Mouse (Mus musculus) left cerebral cortex, postnatal 36 days (tissue): Measurements from ENCODE around the gene Gm3376. TPM values are rescaled to one million over a fixed set of nuclear protein-coding genes. Genes with fewer than 3 reads are reported as not detected.
"Not testable (repeated sequence)": the region's sequence is repeated elsewhere in the genome, so short reads cannot be mapped to it uniquely, and the experiment has no call there.

Source experiments
- DNase-seq, 2 experiments: peaks; one replicate each; pipeline ENCODE4 v3.0.0; 2021 to 2022; ENCODE audit warnings: low spot score in 2 of 2, mixed read lengths in 1 of 2
- intact Hi-C: fragments of 180-260 bp; cut with DNase I; formaldehyde crosslinking; loops from one replicate; pipeline ENCODE4 v1.15.1; 2025
- total RNA-seq, 2 experiments: library from RNA; stranded (reverse); gene quantifications; 2 replicates each; pipeline ENCODE4 v1.2.3; 2021

Gene Gm3376
- not detected for total RNA-seq

DNA sequence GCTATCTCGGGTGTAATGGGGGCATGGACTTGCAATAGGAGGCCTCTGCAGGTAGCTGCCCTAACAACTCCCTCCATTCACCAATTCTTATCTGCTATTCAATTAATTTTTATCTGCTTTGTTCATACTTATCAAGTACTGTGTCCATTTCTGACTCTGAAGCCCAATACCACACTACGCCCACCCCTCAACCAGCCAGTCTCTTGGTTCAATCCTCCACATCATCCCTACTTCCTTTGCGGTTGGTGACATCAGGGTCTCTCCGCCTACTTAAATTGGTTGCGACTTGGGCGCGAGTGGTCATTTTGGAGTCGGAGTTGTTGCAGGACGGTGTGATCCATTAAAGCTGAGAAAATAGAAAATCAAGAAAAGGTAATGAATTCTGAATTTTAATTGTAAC lies at the start of gene Gm3376:
Gene Gm3376, plus strand, starts transcription at position 301 of the 400 bp plus-strand sequence.
- intact Hi-C loops, DNase-seq: not testable (repeated sequence)
